Mouse (Mus musculus) lung, embryonic 14.5 days (tissue): ENCODE measurements around the gene Chn1. TPM values are rescaled to one million over a fixed set of nuclear protein-coding genes. Genes with fewer than 3 reads are reported as not detected.

Source experiments
- ATAC-seq: fragments of 200-750 bp; cut with Nextera tagmentation; 2 replicates; pipeline ENCODE4 v1.8.0; 2017; ENCODE audit warnings: mild to moderate bottlenecking, moderate TSS enrichment, moderate library complexity; ENCODE audit not compliant: insufficient read depth
- DNase-seq: peaks from one replicate; pipeline ENCODE4 v3.0.0-alpha.2; 2015
- H3K27ac ChIP-seq: fragments of 300-500 bp; sonication (generic); 2 replicates; pipeline ENCODE4 v1.5.1; 2014; ENCODE audit warnings: low read depth, mild to moderate bottlenecking, moderate library complexity
- H3K27me3 ChIP-seq: fragments of 300-500 bp; sonication (generic); 2 replicates; pipeline ENCODE4 v1.6.1; 2014; ENCODE audit warnings: low read length, control low read depth; ENCODE audit not compliant: insufficient read depth
- H3K36me3 ChIP-seq: fragments of 300-500 bp; sonication (generic); 2 replicates; pipeline ENCODE4 v1.6.1; 2014; ENCODE audit warnings: control low read depth; ENCODE audit not compliant: insufficient read depth
- H3K4me1 ChIP-seq: fragments of 300-500 bp; sonication (generic); 2 replicates; pipeline ENCODE4 v1.6.1; 2014; ENCODE audit warnings: antibody characterized with exemption, control low read depth; ENCODE audit not compliant: insufficient read depth
- H3K4me2 ChIP-seq: fragments of 300-500 bp; sonication (generic); 2 replicates; pipeline ENCODE4 v1.6.1; 2014; ENCODE audit warnings: mild to moderate bottlenecking
- H3K4me3 ChIP-seq: fragments of 300-500 bp; sonication (generic); 2 replicates; pipeline ENCODE4 v1.5.1; 2014; ENCODE audit warnings: low read depth, low read length
- H3K9ac ChIP-seq: fragments of 300-500 bp; sonication (generic); 2 replicates; pipeline ENCODE4 v1.6.1; 2014
- H3K9me3 ChIP-seq: fragments of 300-500 bp; sonication (generic); 2 replicates; pipeline ENCODE4 v1.6.1; 2016; ENCODE audit warnings: low read depth, low read length, control low read depth
- CTCF ChIP-seq: IDR thresholded peaks from 2 replicates; pipeline ENCODE4 v1.5.1; 2016; ENCODE audit warnings: antibody characterized with exemption, low read depth
- WGBS: fragments of 180-500 bp; shearing (Covaris S2); extraction: QIAGEN DNeasy Blood & Tissue Kit; methylation state at CpG from one replicate; pipeline ENCODE4 v1.1.7; 2014; 5-methylcytosine and 5-hydroxymethylcytosine counted together
- polyA plus RNA-seq: library from polyadenylated mRNA; unstranded; fragments of >200 nt; fragmentation: Nextera tagmentation; extraction: Ambion mirVana; gene quantifications from 2 replicates; pipeline ENCODE4 v1.2.1, GENCODE M21; 2014

The Chn1 gene
- polyA plus RNA-seq, 1 experiment from 2014 or later, result 56.4 TPM

DNA sequence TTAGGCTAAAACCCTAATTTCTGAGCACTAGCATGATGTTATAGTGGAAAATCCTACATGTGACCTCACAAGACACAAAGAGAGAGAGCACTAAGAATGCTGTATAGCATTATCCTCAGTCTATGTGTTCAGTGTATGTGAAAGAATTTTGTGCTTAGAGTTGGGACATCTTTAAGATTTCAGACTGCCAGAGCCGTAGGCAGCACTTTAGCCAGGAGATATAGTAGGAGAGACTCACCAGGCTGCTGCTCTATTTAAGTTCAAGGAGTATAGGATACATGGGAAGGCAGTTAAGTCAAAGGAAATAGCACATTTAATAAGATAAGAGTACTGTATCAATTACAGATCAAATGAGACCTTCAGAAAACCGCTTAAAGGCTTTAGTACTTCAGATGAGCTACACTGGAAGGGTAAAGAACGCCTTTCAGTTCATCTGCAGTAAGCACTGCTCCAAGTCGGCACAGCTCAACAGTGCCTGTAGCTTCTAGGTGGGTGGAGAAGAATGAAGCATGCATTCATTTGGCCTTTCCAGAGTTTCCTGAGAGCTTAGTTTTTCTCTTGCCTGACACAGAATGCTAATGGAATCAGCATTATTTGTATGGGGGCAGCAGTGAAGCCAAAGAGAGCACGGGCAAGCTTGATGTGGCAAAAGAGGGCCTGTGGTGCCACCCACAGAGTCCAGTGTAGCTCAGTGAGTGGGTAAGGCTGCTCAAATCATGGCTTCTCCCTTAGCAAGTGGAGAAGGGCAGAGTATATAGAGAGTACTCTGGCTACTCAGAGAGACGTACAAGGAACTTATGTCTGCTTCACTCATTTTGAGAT lies 84.2 kb downstream of the Chn1 start:
- WGBS, result 79% methylated on average over 6 of the region's 6 CpGs
- H3K27ac ChIP-seq, result no peak overlapping the region
- H3K36me3 ChIP-seq, result no peaks in the 10 kb centered on the region
- H3K4me3 ChIP-seq, result no peak overlapping the region
- DNase-seq, result no peak
- no peak for ATAC-seq
- TF ChIP-seq CTCF, result no peak
- H3K27me3 ChIP-seq, result no peaks in the 10 kb centered on the region
- no peaks in the 10 kb centered on the region for H3K4me1 ChIP-seq
- H3K9ac ChIP-seq, result no peak overlapping the region
- no peaks in the 10 kb centered on the region for H3K9me3 ChIP-seq
- H3K4me2 ChIP-seq, result no peak overlapping the region

DNA sequence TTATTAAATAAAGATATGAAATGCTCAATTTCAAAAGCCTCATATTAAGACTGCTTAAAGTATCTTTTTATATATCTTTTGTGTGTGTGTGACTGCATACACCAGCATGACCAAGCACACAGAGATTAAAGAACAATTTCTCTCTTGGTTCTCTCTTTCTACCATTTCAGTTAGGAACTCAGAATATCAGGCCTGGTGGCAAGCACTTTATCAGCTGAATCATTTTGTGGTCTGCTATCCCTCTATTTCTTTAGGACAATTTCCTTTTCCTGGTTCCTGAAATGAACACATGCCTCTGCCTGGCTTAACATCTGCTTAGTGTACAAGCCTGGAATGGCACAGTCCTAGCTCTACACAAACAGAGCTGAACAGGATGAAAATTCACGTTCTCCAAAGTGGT lies 92.6 kb downstream of the Chn1 start:
- Histone ChIP-seq H3K27me3 (no peaks in the 10 kb centered on the region), H3K36me3 (no peaks in the 10 kb centered on the region), H3K4me2 (no peak overlapping the region), H3K4me1 (no peaks in the 10 kb centered on the region), H3K9me3 (no peaks in the 10 kb centered on the region), H3K27ac (no peak overlapping the region), H3K4me3 (no peak overlapping the region), H3K9ac (no peak overlapping the region)
- DNase-seq (no peak), ATAC-seq (no peak)
- WGBS, result 46% methylated on average over 1 of the region's 1 CpGs
- TF ChIP-seq CTCF, result no peak

DNA sequence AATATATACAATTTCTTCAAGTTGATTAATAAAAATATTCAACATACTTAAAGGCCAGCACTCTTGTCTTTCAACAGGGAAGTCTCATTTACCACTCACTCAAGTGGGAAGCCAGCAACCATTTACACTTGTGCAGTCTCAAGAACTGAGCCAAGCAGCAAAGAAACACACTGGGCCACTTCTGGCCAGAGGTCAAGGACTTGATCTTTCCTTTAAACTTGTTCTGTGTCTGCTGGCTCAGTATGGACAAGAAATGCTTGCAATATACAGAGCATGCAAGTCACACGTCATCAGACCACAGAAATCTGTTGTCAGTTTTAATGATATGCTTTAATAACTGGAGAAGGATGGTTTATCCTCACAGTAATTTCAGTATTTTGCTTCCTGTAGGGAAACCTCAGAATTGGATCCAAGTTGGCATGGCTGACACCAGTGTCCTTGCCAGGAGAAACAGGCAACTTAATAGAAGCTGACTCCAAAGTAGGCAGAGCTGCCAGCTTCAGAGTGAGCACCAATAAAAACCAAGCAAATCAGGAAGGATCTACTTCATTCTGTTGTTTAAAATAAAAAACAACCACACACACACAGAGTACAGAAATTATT lies 94.6 kb downstream of the Chn1 start:
- no peaks in the 10 kb centered on the region for H3K27me3 ChIP-seq
- ATAC-seq, result peak; percentile 75
- no peak overlapping the region for H3K27ac ChIP-seq
- WGBS, result 39% methylated on average over 1 of the region's 1 CpGs
- no peak for TF ChIP-seq CTCF
- H3K36me3 ChIP-seq, result no peaks in the 10 kb centered on the region
- DNase-seq, result peak; percentile 74
- no peaks in the 10 kb centered on the region for H3K4me1 ChIP-seq
- no peaks in the 10 kb centered on the region for H3K9me3 ChIP-seq
- no peak overlapping the region for H3K4me3 ChIP-seq
- H3K4me2 ChIP-seq, result no peak overlapping the region
- no peak overlapping the region for H3K9ac ChIP-seq

DNA sequence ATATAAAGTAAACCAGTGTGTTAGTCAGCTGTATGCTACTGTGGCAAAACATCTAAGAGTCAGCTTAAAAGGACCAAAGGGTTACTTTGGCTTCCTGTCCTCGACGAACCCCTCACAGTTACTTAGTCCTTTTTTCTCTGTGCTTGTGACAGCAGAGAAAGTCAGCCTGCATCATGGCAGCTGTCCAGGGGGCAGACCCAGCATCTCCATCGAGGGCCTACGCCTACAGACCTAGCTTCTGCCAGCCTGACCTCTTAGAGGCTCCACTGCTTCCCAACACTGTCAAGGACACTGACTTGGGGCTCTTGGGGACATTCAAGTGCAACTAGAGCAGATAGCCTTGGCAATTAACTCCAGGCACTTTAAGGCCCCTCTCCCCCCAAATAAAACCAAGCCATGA lies 106.5 kb downstream of the Chn1 start:
- WGBS, result 37% methylated on average over 4 of the region's 4 CpGs
- Histone ChIP-seq H3K4me1 (no peaks in the 10 kb centered on the region), H3K9ac (no peak overlapping the region), H3K9me3 (no peaks in the 10 kb centered on the region), H3K27ac (no peak overlapping the region), H3K36me3 (no peaks in the 10 kb centered on the region), H3K4me3 (no peak overlapping the region), H3K4me2 (no peak overlapping the region), H3K27me3 (no peaks in the 10 kb centered on the region)
- ATAC-seq, result no peak
- no peak for TF ChIP-seq CTCF
- DNase-seq, result peak; percentile 34

DNA sequence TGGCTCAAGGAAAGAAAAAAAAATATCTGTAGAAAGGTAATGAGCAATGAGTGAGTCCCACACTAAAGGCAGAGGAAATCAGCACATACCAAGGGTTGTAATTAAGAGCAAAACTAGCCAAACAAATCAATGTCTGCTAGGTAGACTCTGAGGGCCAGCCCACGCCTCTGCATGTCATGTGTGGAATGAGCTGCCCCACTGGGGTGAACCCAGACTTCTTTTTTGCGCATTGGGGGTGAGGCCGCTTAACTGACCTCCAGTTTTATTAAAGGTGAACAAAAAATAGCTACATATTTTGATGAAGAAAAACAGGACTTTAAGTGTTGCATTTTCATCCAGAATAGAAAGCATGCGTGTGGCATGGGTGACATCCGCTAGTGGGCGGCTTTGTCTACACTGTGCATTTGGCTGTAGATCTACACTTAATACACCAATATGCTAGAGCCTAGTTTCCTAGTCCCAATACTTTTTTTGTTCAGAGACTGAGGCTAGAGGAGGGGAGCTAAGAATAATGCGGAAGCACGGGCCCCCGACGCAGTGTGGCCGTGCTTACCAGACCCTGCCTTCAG lies 114.5 kb downstream of the Chn1 start:
- no peaks in the 10 kb centered on the region for H3K36me3 ChIP-seq
- H3K4me2 ChIP-seq, result peak overlapping the region; percentile 58
- peak; percentile 19; the same call in 1 of the 2 replicates for ATAC-seq
- no peaks in the 10 kb centered on the region for H3K9me3 ChIP-seq
- no peak overlapping the region; the same call in 1 of the 2 replicates for H3K4me3 ChIP-seq
- 87% methylated on average over 11 of the region's 11 CpGs for WGBS
- H3K9ac ChIP-seq, result no peak overlapping the region
- TF ChIP-seq CTCF, result 0 out of 2 replicates have a peak, but pooled peaks have one; percentile 12
- peaks cover 9% of the 10 kb centered on the region; the same call in 1 of the 2 replicates for H3K4me1 ChIP-seq
- peak overlapping the region; percentile 51; the same call in 1 of the 2 replicates for H3K27ac ChIP-seq
- no peak for DNase-seq
- no peaks in the 10 kb centered on the region for H3K27me3 ChIP-seq

DNA sequence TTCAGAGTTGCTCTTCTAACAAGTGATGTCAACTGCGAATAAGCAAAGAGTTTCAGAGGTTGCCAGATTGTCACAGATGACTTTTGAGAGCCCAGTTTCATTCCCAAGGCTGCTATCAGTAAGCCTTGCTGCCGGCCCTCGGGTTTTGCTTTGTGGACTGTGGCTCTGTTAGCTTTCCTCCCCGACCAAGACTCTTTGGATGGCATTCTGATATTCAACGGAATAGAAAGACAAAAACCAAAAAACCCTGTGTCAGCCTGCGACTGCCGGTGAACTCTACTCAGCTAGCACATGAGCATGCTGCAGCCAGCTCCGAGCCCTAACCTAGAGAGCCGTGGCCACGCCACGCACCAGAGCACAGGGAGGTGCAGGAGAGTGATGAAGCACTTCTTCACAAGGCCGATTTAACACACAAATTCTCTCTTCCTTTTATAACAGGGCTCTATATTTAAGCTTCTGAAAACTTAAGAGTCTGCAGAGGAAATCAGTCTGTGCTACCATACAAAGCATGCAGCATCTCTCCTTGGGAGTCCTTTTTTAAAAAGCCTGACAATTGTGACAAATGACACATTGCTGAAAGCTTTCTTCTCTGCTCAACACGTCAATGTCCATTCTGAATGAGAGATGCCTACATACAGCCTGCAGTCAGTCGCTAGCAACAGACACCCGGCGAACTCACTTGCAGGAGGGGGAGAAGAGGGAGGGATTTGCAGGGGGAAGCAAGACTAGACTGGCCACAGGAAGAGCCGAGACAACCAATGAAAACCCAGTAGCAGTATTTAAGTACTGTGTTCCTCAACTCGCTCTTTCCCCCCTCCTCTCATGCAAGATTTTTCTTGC lies 115.2 kb downstream of the Chn1 start:
- ATAC-seq, result peak; percentile 93
- Histone ChIP-seq H3K36me3 (no peaks in the 10 kb centered on the region), H3K9me3 (no peaks in the 10 kb centered on the region), H3K9ac (peak overlapping the region; percentile 28; the same call in 1 of the 2 replicates), H3K4me3 (peak overlapping the region; percentile 20), H3K4me2 (peak overlapping the region; percentile 58), H3K27ac (peak overlapping the region; percentile 51; the same call in 1 of the 2 replicates), H3K27me3 (no peaks in the 10 kb centered on the region), H3K4me1 (peaks cover 12% of the 10 kb centered on the region; the same call in 1 of the 2 replicates)
- 33% methylated on average over 18 of the region's 18 CpGs for WGBS
- no peak for TF ChIP-seq CTCF
- DNase-seq, result peak; percentile 82
